Mouse (Mus musculus) lung, postnatal 0 days (tissue): Measurements from ENCODE around the gene Pbx2. TPM values are rescaled to one million over a fixed set of nuclear protein-coding genes. Genes with fewer than 3 reads are reported as not detected.
A peak's percentile ranks its signal among the peaks of the same experiment; 100 is the strongest.
"Not testable (repeated sequence)": the region's sequence is repeated elsewhere in the genome, so short reads cannot be mapped to it uniquely, and the experiment has no call there.

Experiments used
- ATAC-seq: fragments of 200-750 bp; cut with Nextera tagmentation; 2 replicates; pipeline ENCODE4 v1.8.0; 2017; ENCODE audit warnings: moderate library complexity
- DNase-seq: peaks from one replicate; pipeline ENCODE4 v3.0.0-alpha.2; 2016; ENCODE audit warnings: low spot score
- H3K27ac ChIP-seq: fragments of 300-500 bp; sonication (generic); 2 replicates; pipeline ENCODE4 v1.5.1; 2014; ENCODE audit warnings: antibody characterized with exemption, mild to moderate bottlenecking, low read length, mixed read lengths
- H3K27me3 ChIP-seq: fragments of 300-500 bp; sonication (generic); replicated peaks from 2 replicates; pipeline ENCODE4 v1.6.1; 2014; ENCODE audit warnings: low read length, mixed read lengths; ENCODE audit not compliant: insufficient read depth
- H3K36me3 ChIP-seq: fragments of 300-500 bp; sonication (generic); 2 replicates; pipeline ENCODE4 v1.6.1; 2014; ENCODE audit warnings: low read length, mixed read lengths; ENCODE audit not compliant: insufficient read depth
- H3K4me1 ChIP-seq: fragments of 300-500 bp; sonication (generic); 2 replicates; pipeline ENCODE4 v1.6.1; 2014; ENCODE audit warnings: antibody characterized with exemption, low read depth, low read length, mixed read lengths; ENCODE audit not compliant: insufficient read depth
- H3K4me2 ChIP-seq: fragments of 300-500 bp; sonication (generic); replicated peaks from 2 replicates; pipeline ENCODE4 v1.6.1; 2014; ENCODE audit warnings: low read depth, mild to moderate bottlenecking, low read length, moderate library complexity, mixed read lengths
- H3K4me3 ChIP-seq: fragments of 300-500 bp; sonication (generic); 2 replicates; pipeline ENCODE4 v1.5.1; 2014; ENCODE audit warnings: low read depth, low read length
- H3K9ac ChIP-seq: fragments of 300-500 bp; sonication (generic); replicated peaks from 2 replicates; pipeline ENCODE4 v1.6.1; 2014; ENCODE audit warnings: low read depth, mild to moderate bottlenecking
- H3K9me3 ChIP-seq: fragments of 300-500 bp; sonication (generic); 2 replicates; pipeline ENCODE4 v1.6.1; 2016; ENCODE audit warnings: low read length, mixed read lengths
- CTCF ChIP-seq: IDR thresholded peaks from 2 replicates; pipeline ENCODE4 v1.5.1; 2016; ENCODE audit warnings: antibody characterized with exemption, mild to moderate bottlenecking
- EP300 ChIP-seq: IDR thresholded peaks from 2 replicates; pipeline ENCODE4 v1.6.1; 2016; ENCODE audit warnings: antibody characterized with exemption, mild to moderate bottlenecking, control low read depth
- WGBS: fragments of 180-500 bp; shearing (Covaris S2); extraction: QIAGEN DNeasy Blood & Tissue Kit; methylation state at CpG from one replicate; pipeline ENCODE4 v1.1.7; 2014; 5-methylcytosine and 5-hydroxymethylcytosine counted together
- polyA plus RNA-seq: library from polyadenylated mRNA; unstranded; fragments of >200 nt; fragmentation: Nextera tagmentation; extraction: Ambion mirVana; gene quantifications from 2 replicates; pipeline ENCODE4 v1.2.1, GENCODE M21; 2015

The Pbx2 gene
- 15.0 and 15.6 TPM in 2 replicates for polyA plus RNA-seq

DNA sequence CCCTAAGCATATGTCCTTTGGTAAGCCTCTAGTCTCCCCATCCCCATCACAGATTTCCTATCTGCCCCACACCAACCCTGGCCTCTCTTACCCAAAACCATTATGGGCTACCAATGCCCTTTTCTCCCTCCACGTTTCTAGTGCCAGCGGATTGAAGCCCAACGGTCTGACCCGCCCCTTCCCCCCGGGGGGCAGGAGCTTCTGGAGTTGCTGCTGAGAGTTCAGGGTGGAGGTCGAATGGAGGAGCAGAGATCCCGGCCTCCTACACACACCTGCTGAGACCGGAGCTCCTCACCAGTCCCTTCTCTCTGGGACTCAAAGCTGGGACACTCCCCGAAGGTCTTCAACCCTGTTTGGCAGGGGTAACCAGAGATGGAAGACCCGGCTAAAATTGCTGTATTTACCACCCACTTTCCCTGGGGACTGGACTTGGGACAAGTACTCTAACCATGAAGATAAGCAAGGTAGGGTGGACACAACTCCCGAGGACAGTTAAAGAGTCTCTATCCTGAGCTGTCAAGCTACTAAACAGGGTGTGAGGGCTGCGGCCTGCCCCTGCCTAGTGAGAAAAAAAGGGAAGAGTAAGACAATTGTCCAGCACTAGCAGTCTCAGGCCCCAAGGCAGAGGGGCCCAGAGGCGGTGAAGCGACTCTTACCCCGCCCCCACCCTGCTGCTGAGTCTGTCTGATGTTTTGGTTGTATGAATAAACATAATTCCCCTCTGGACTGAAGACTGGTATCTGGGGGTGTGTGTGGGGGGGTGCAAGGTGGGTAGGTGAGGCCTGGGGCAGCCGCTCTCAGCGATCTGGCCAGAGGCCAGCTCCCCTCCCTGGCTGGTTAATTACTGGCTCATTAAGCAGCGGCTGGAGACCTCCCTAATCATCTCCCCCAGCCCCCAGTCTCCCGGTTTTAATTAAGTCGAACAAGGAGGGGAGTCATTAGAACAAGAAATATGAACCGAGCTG lies at the start of gene Pbx2:
Pbx2 (plus strand) TSS at position 238 of the 965 bp plus-strand sequence.
- Histone ChIP-seq H3K4me2 (peak within 1 kb of the TSS; percentile 96), H3K4me1 (peaks cover 28% of the 10 kb centered on the region; the same call in 1 of the 2 replicates), H3K27ac (peak within 1 kb of the TSS; percentile 97), H3K9ac (peak within 1 kb of the TSS; percentile 84), H3K27me3 (no peaks in the 10 kb centered on the region), H3K4me3 (peak within 1 kb of the TSS; percentile 86), H3K36me3 (peaks cover 11% of the 10 kb centered on the region; the same call in 1 of the 2 replicates), H3K9me3 (no peaks in the 10 kb centered on the region)
- no peak for TF ChIP-seq CTCF
- TF ChIP-seq EP300 = no peak
- ATAC-seq = no peak
- DNase-seq = peak; percentile 54
- 5% methylated on average over 21 of the region's 21 CpGs for WGBS

DNA sequence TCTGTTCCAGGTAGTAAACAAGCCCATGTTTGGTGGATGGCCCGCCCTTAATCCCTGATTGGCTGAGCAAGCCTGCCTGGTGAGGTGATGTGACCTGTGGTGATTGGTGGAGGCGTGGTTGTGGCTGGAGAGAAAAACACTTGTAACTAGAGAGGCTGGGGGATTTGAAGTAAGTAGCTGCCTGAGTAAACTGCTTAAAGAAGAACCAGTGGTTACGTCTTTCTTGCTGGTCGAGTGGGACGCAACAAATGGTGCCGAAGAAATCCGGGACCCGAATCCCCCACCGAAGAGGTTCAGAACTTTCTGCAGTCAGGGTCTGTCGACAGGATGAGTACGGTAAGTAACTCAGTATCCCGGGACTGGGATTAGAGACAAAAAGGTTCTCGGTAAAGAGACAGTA lies 47.5 kb upstream of the Pbx2 start:
- not testable (repeated sequence) for H3K4me1 ChIP-seq, H3K4me3 ChIP-seq, H3K9me3 ChIP-seq, H3K27me3 ChIP-seq, H3K4me2 ChIP-seq, DNase-seq, ATAC-seq, H3K27ac ChIP-seq, H3K9ac ChIP-seq, H3K36me3 ChIP-seq
- 92% methylated on average over 12 of the region's 13 CpGs for WGBS

DNA sequence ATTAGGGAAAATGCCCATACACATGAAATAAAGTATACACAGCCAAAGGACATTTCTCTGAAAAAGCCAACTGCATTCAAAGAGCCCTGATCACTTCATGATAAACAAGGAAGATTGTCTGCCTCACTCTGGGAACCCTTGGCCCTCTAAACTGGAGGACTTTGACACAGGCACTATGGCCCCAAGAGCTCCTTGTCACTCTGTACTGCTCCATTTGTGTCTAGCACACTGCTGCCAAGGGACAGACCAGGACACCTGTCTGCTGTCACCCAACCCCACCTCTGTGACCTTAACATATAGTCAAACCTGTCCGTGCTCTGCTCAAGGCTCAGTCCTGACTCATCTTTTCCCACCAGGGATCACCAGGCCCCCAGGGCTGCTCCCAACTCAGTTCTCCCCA lies 44.3 kb upstream of the Pbx2 start:
- ATAC-seq (no peak), DNase-seq (no peak)
- H3K36me3 ChIP-seq = no peaks in the 10 kb centered on the region
- no peaks in the 10 kb centered on the region for H3K4me1 ChIP-seq
- no peak for TF ChIP-seq CTCF
- no peak for TF ChIP-seq EP300
- no peak overlapping the region for H3K9ac ChIP-seq
- WGBS = 90% methylated on average over 1 of the region's 1 CpGs
- no peak overlapping the region for H3K4me2 ChIP-seq
- no peaks in the 10 kb centered on the region for H3K9me3 ChIP-seq
- H3K27ac ChIP-seq = no peak overlapping the region
- no peak overlapping the region for H3K4me3 ChIP-seq
- no peaks in the 10 kb centered on the region for H3K27me3 ChIP-seq

DNA sequence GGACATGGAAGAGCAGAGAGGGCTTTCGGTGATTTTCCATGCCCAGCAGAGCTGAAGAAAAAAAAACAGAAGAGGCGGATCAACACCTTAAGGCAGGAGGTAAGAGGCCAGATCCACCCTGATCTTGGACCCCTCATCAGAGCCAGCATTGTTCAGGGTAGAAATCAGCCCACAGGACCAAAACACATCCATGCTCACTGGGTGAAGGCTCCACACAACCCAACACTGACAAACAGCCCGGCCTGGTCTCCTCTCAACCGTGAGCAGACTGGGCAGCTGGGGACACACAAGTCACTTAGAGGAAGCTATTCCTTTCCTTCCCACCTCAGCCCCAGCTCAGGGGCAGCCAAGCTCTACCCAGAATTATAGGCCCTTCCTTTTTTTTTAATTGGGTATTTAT lies 43.5 kb upstream of the Pbx2 start:
- Histone ChIP-seq H3K9me3 (no peaks in the 10 kb centered on the region), H3K4me2 (no peak overlapping the region), H3K27ac (no peak overlapping the region), H3K27me3 (no peaks in the 10 kb centered on the region), H3K4me1 (no peaks in the 10 kb centered on the region), H3K9ac (no peak overlapping the region), H3K36me3 (no peaks in the 10 kb centered on the region), H3K4me3 (no peak overlapping the region)
- ATAC-seq = no peak
- 88% methylated on average over 4 of the region's 4 CpGs for WGBS
- DNase-seq = no peak
- TF ChIP-seq EP300 = no peak
- no peak for TF ChIP-seq CTCF

DNA sequence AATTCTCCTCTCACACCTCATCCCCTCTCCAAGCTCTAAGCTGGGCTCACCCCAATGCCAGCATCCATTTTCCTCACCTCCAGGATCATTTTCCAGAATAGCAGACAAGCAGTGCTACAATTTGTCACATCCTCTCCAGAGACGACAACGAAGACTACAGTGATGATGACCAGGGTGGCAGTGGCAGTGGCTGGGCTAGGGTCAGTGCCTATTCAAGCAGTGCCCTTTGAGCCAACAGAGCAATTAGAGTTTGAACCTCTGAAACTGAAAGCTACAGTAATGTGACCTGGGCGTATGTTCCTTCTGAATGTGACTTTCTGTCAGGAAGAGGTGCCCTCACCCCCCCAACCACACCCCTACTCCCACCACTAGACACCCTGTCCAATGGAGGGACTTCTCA lies 41.9 kb upstream of the Pbx2 start:
- Histone ChIP-seq H3K4me2 (no peak overlapping the region), H3K9me3 (no peaks in the 10 kb centered on the region), H3K36me3 (no peaks in the 10 kb centered on the region), H3K4me1 (no peaks in the 10 kb centered on the region), H3K4me3 (no peak overlapping the region), H3K9ac (no peak overlapping the region), H3K27ac (no peak overlapping the region), H3K27me3 (no peaks in the 10 kb centered on the region)
- TF ChIP-seq CTCF (no peak), EP300 (no peak)
- DNase-seq = no peak
- 80% methylated on average over 3 of the region's 3 CpGs for WGBS
- no peak for ATAC-seq

DNA sequence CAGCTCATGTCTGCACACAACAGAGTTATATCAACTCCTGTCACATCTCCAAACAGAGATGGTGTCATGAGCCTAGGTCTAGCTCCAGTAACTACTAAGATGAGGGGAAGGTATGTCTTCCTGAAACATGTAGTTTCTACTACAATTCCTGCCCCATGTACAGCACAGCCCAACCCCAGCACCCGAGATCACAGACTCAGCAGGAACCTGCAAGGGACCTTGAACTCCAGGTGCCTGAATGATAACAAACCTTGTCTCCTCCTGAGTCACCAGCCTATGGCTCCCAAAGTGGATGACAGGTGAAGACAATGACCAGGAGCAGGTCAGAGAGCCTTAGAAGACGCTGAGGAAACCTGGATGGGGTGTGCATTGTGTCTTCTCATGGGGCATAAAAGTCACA lies 41.2 kb upstream of the Pbx2 start:
- Histone ChIP-seq H3K4me2 (no peak overlapping the region), H3K27ac (no peak overlapping the region), H3K9ac (no peak overlapping the region), H3K4me1 (no peaks in the 10 kb centered on the region), H3K9me3 (no peaks in the 10 kb centered on the region), H3K27me3 (no peaks in the 10 kb centered on the region), H3K4me3 (no peak overlapping the region), H3K36me3 (no peaks in the 10 kb centered on the region)
- ATAC-seq = no peak
- TF ChIP-seq EP300 (no peak), CTCF (no peak)
- DNase-seq = no peak
- 62% methylated on average over 2 of the region's 2 CpGs for WGBS
